Mouse (Mus musculus) embryonic fibroblast, embryonic 13.5 days (primary cell): ENCODE measurements around the gene Hist1h2ab.

Experiments used
- CTCF ChIP-seq: IDR thresholded peaks from 2 replicates; pipeline ENCODE4 v1.5.1; 2011; ENCODE audit warnings: mild to moderate bottlenecking, control low read depth, low read length, moderate library complexity, borderline replicate concordance; ENCODE audit not compliant: insufficient read depth
- POLR2A ChIP-seq: IDR thresholded peaks from 2 replicates; pipeline ENCODE4 v1.6.1; 2011; ENCODE audit warnings: low read depth, mild to moderate bottlenecking, control low read depth, low read length, moderate library complexity

- TF ChIP-seq CTCF (no peak), POLR2A (no peak)
These were observed 2.6 kb downstream of the Hist1h2ab start for GRCm38 (mm10) chr13:23753314-23754078.
